Mouse (Mus musculus) liver, embryonic 14.5 days (tissue): ENCODE data around the gene Olfr631.

ENCODE experiments used
- CTCF ChIP-seq: IDR thresholded peaks from 2 replicates; pipeline ENCODE4 v1.5.1; 2016; ENCODE audit warnings: antibody characterized with exemption, low read depth, control low read depth
- EP300 ChIP-seq: IDR thresholded peaks from 2 replicates; pipeline ENCODE4 v1.6.1; 2016; ENCODE audit warnings: antibody characterized with exemption, low read depth

DNA sequence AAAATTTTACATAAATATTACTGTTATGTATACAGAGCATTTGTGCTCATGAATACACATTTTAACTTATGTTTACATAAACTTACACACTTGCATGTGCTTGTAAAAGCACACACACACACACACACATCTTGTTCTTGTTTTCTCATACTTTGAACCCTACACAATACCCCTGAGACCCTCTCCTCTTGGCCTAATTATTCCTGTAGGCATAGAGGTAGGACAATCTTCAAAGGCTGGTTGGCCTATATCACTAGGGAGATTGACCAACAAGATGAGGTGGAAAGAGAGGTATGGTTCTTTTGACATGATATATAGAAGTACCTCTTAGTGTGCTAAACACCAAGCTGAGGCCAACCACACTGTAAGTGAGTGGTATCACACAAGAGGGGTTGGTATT lies 15.5 kb downstream of the Olfr631 start, which contains the start of gene Olfr633:
- TF ChIP-seq EP300 (no peak), CTCF (no peak)
